Mouse (Mus musculus) forebrain, embryonic 15.5 days (tissue): ENCODE results near the gene Gm27021. TPM values are rescaled to one million over a fixed set of nuclear protein-coding genes. Genes with fewer than 3 reads are reported as not detected.

Source experiments
- ATAC-seq: fragments of 200-750 bp; cut with Nextera tagmentation; replicated peaks from 2 replicates; pipeline ENCODE4 v1.8.0; 2017; ENCODE audit warnings: mild to moderate bottlenecking, moderate TSS enrichment, moderate library complexity
- H3K27ac ChIP-seq: fragments of 300-500 bp; sonication (generic); replicated peaks from 2 replicates; pipeline ENCODE4 v1.5.1; 2015; ENCODE audit warnings: mild to moderate bottlenecking, inconsistent platforms
- H3K27me3 ChIP-seq: fragments of 300-500 bp; sonication (generic); 2 replicates; pipeline ENCODE4 v1.6.1; 2015; ENCODE audit warnings: inconsistent platforms
- H3K36me3 ChIP-seq: fragments of 300-500 bp; sonication (generic); 2 replicates; pipeline ENCODE4 v1.6.1; 2015; ENCODE audit warnings: mild to moderate bottlenecking, inconsistent platforms
- H3K4me1 ChIP-seq: fragments of 300-500 bp; sonication (generic); 2 replicates; pipeline ENCODE4 v1.6.1; 2015; ENCODE audit warnings: inconsistent platforms
- H3K4me2 ChIP-seq: fragments of 300-500 bp; sonication (generic); replicated peaks from 2 replicates; pipeline ENCODE4 v1.6.1; 2015; ENCODE audit warnings: mild to moderate bottlenecking, inconsistent platforms
- H3K4me3 ChIP-seq: fragments of 300-500 bp; sonication (generic); 2 replicates; pipeline ENCODE4 v1.5.1; 2015; ENCODE audit warnings: mild to moderate bottlenecking, inconsistent platforms
- H3K9ac ChIP-seq: fragments of 300-500 bp; sonication (generic); replicated peaks from 2 replicates; pipeline ENCODE4 v1.6.1; 2015; ENCODE audit warnings: mild to moderate bottlenecking, inconsistent platforms
- H3K9me3 ChIP-seq: fragments of 300-500 bp; sonication (generic); 2 replicates; pipeline ENCODE4 v1.6.1; 2016; ENCODE audit warnings: inconsistent platforms
- WGBS: fragments of 180-500 bp; shearing (Covaris S2); methylation state at CpG from one replicate; pipeline ENCODE4 v1.1.7; 2015; ENCODE audit warnings: mixed read lengths; 5-methylcytosine and 5-hydroxymethylcytosine counted together
- polyA plus RNA-seq: library from polyadenylated mRNA; unstranded; fragments of >200 nt; fragmentation: Nextera tagmentation; extraction: Ambion mirVana; gene quantifications from 2 replicates; pipeline ENCODE4 v1.2.1, GENCODE M21; 2015

Gene Gm27021
- polyA plus RNA-seq, 1 experiment from 2014 or later: 6.6 TPM

GRCm38 (mm10) chr8:120665726-120666455, 2.0 kb downstream of the Gm27021 start:
- H3K9me3 ChIP-seq: no peaks in the 10 kb centered on the region
- H3K4me3 ChIP-seq: peak overlapping the region; percentile 97
- H3K4me2 ChIP-seq: peak overlapping the region; percentile 93
- WGBS: 76% methylated on average over 3 of the region's 3 CpGs
- no peak overlapping the region for H3K27ac ChIP-seq
- H3K27me3 ChIP-seq: no peaks in the 10 kb centered on the region
- H3K36me3 ChIP-seq: peaks cover 11% of the 10 kb centered on the region
- ATAC-seq: no peak
- peaks cover 47% of the 10 kb centered on the region for H3K4me1 ChIP-seq
- H3K9ac ChIP-seq: 0 out of 2 replicates have a peak overlapping the region, but pooled peaks have one; percentile 13

GRCm38 (mm10) chr8:120664566-120664965, 3.3 kb downstream of the Gm27021 start:
- H3K4me2 ChIP-seq: no peak overlapping the region
- no peaks in the 10 kb centered on the region for H3K36me3 ChIP-seq
- H3K4me1 ChIP-seq: peaks cover 42% of the 10 kb centered on the region
- 72% methylated on average over 6 of the region's 6 CpGs for WGBS
- no peak overlapping the region for H3K9ac ChIP-seq
- H3K27me3 ChIP-seq: no peaks in the 10 kb centered on the region
- H3K4me3 ChIP-seq: no peak overlapping the region
- H3K27ac ChIP-seq: no peak overlapping the region
- no peaks in the 10 kb centered on the region for H3K9me3 ChIP-seq
- ATAC-seq: no peak

- H3K27ac ChIP-seq: no peak overlapping the region
- no peak overlapping the region for H3K4me3 ChIP-seq
- WGBS: 90% methylated on average over 8 of the region's 8 CpGs
- H3K27me3 ChIP-seq: no peaks in the 10 kb centered on the region
- no peak overlapping the region for H3K4me2 ChIP-seq
- H3K9me3 ChIP-seq: no peaks in the 10 kb centered on the region
- peaks cover 36% of the 10 kb centered on the region for H3K36me3 ChIP-seq
- no peak for ATAC-seq
- no peaks in the 10 kb centered on the region for H3K4me1 ChIP-seq
- H3K9ac ChIP-seq: no peak overlapping the region
Observed at GRCm38 (mm10) chr8:120657415-120657814, 10.5 kb downstream of the Gm27021 start.

- no peak overlapping the region for H3K4me2 ChIP-seq
- H3K4me3 ChIP-seq: no peak overlapping the region
- H3K27ac ChIP-seq: no peak overlapping the region
- 86% methylated on average over 7 of the region's 7 CpGs for WGBS
- H3K36me3 ChIP-seq: peaks cover 36% of the 10 kb centered on the region
- H3K27me3 ChIP-seq: no peaks in the 10 kb centered on the region
- no peaks in the 10 kb centered on the region for H3K9me3 ChIP-seq
- no peak for ATAC-seq
- no peaks in the 10 kb centered on the region for H3K4me1 ChIP-seq
- H3K9ac ChIP-seq: no peak overlapping the region
Observed at GRCm38 (mm10) chr8:120656322-120657052, 11.4 kb downstream of the Gm27021 start.

GRCm38 (mm10) chr8:120647532-120647931, 20.3 kb downstream of the Gm27021 start, which contains the start of gene 1190005I06Rik:
1190005I06Rik (minus strand) TSS chr8:120647632.
- Histone ChIP-seq H3K9me3 (no peaks in the 10 kb centered on the region), H3K27me3 (no peaks in the 10 kb centered on the region), H3K4me2 (no peak within 1 kb of the TSS), H3K9ac (no peak within 1 kb of the TSS), H3K27ac (no peak within 1 kb of the TSS), H3K4me1 (peaks cover 11% of the 10 kb centered on the region; the same call in 1 of the 2 replicates), H3K4me3 (no peak within 1 kb of the TSS), H3K36me3 (no peaks in the 10 kb centered on the region)
- 31% methylated on average over 7 of the region's 7 CpGs for WGBS
- ATAC-seq: no peak

GRCm38 (mm10) chr8:120644663-120645062, 23.2 kb downstream of the Gm27021 start:
- WGBS: 51% methylated on average over 7 of the region's 7 CpGs

GRCm38 (mm10) chr8:120642031-120642662, 25.7 kb downstream of the Gm27021 start:
- no peak overlapping the region for H3K27ac ChIP-seq
- H3K9me3 ChIP-seq: no peaks in the 10 kb centered on the region

More at GRCm38 (mm10) chr8:120644663-120645062, 23.2 kb downstream of the Gm27021 start:
- Histone ChIP-seq H3K36me3 (no peaks in the 10 kb centered on the region), H3K4me1 (peaks cover 11% of the 10 kb centered on the region; the same call in 1 of the 2 replicates), H3K4me3 (no peak overlapping the region), H3K27ac (0 out of 2 replicates have a peak overlapping the region, but pooled peaks have one; percentile 40), H3K4me2 (no peak overlapping the region), H3K9ac (no peak overlapping the region), H3K9me3 (no peaks in the 10 kb centered on the region), H3K27me3 (no peaks in the 10 kb centered on the region)
- peak; percentile 69 for ATAC-seq

GRCm38 (mm10) chr8:120641245-120641644, 26.6 kb downstream of the Gm27021 start:
- H3K4me3 ChIP-seq: no peak overlapping the region
- WGBS: 22% methylated on average over 8 of the region's 8 CpGs
- peaks cover 11% of the 10 kb centered on the region; the same call in 1 of the 2 replicates for H3K4me1 ChIP-seq
- no peak for ATAC-seq
- no peaks in the 10 kb centered on the region for H3K27me3 ChIP-seq
- no peak overlapping the region for H3K4me2 ChIP-seq
- H3K27ac ChIP-seq: no peak overlapping the region
- no peaks in the 10 kb centered on the region for H3K9me3 ChIP-seq
- no peak overlapping the region for H3K9ac ChIP-seq
- H3K36me3 ChIP-seq: no peaks in the 10 kb centered on the region

More at GRCm38 (mm10) chr8:120642031-120642662, 25.7 kb downstream of the Gm27021 start:
- 84% methylated on average over 10 of the region's 10 CpGs for WGBS
- H3K36me3 ChIP-seq: no peaks in the 10 kb centered on the region
- H3K4me1 ChIP-seq: peaks cover 11% of the 10 kb centered on the region; the same call in 1 of the 2 replicates
- no peaks in the 10 kb centered on the region for H3K27me3 ChIP-seq
- no peak overlapping the region for H3K4me3 ChIP-seq
- H3K9ac ChIP-seq: no peak overlapping the region
- no peak for ATAC-seq
- no peak overlapping the region for H3K4me2 ChIP-seq

- Histone ChIP-seq H3K9ac (peak overlapping the region; percentile 64), H3K27me3 (peaks cover 28% of the 10 kb centered on the region; the same call in 1 of the 2 replicates), H3K4me3 (peak overlapping the region; percentile 60), H3K36me3 (no peaks in the 10 kb centered on the region), H3K4me1 (peaks cover 16% of the 10 kb centered on the region), H3K9me3 (no peaks in the 10 kb centered on the region), H3K4me2 (peak overlapping the region; percentile 97), H3K27ac (no peak overlapping the region)
- under 1% methylated on average over 29 of the region's 42 CpGs for WGBS
- peak; percentile 49 for ATAC-seq
Observed at GRCm38 (mm10) chr8:120634329-120634839, 33.5 kb downstream of the Gm27021 start.

- Histone ChIP-seq H3K9me3 (no peaks in the 10 kb centered on the region), H3K36me3 (no peaks in the 10 kb centered on the region), H3K4me1 (peaks cover 16% of the 10 kb centered on the region), H3K27ac (no peak overlapping the region), H3K27me3 (peaks cover 28% of the 10 kb centered on the region; the same call in 1 of the 2 replicates), H3K4me2 (peak overlapping the region; percentile 97), H3K4me3 (peak overlapping the region; percentile 60), H3K9ac (peak overlapping the region; percentile 64)
- WGBS: under 1% methylated on average over 43 of the region's 44 CpGs
- no peak for ATAC-seq
Observed at GRCm38 (mm10) chr8:120633665-120634271, 34.1 kb downstream of the Gm27021 start.

- 29% methylated on average over 17 of the region's 17 CpGs for WGBS
- Histone ChIP-seq H3K9ac (peak overlapping the region; percentile 64; the same call in 1 of the 2 replicates), H3K4me3 (peak overlapping the region; percentile 60), H3K4me1 (peaks cover 16% of the 10 kb centered on the region), H3K9me3 (no peaks in the 10 kb centered on the region), H3K27me3 (peaks cover 28% of the 10 kb centered on the region; the same call in 1 of the 2 replicates), H3K27ac (no peak overlapping the region), H3K36me3 (no peaks in the 10 kb centered on the region), H3K4me2 (peak overlapping the region; percentile 97)
- no peak for ATAC-seq
Observed at GRCm38 (mm10) chr8:120632969-120633664, 34.8 kb downstream of the Gm27021 start.
